Mouse (Mus musculus) cerebral cortex, adult 2 months (tissue): ENCODE data around the gene Pigs.

Source experiments
- WGBS: fragments of 180-500 bp; shearing (Covaris S2); methylation state at CpG from one replicate; pipeline ENCODE4 v1.1.7; 2018; 5-methylcytosine and 5-hydroxymethylcytosine counted together

Pigs gene

DNA sequence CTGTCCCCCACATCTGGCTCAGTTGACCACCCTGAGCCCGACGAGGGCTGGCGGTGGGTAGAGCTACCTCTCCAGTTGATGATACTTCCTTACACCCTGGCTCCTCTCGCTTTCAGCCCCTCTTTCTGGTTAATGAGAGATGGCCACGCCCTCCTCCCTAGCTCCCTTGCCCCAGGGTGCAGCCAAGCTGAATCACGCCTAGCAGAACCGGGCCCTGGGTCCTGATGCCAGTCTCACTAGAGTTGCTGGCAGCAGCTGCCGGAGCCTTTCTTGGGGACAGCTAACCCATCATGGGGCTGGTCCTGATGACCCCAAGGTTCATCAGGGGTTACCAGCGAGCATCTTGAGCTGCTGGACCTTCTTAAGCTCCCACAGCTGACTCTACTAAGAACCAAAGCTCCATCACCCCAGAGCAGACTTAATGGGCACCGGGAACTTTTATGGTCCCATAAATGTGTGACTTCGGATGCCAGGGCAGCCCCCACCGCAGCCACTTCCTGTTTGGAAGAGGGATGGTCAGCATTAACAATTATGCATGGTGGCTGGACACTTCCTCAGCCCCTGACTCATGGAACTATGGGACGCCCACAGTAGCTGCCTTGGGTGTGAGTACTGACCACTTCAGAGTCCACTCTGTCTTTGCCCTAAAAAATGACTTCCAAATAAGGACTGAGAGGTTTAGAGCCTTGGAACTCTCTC lies 35.2 kb downstream of the Pigs start:
- WGBS: 87% methylated on average over 13 of the region's 13 CpGs

DNA sequence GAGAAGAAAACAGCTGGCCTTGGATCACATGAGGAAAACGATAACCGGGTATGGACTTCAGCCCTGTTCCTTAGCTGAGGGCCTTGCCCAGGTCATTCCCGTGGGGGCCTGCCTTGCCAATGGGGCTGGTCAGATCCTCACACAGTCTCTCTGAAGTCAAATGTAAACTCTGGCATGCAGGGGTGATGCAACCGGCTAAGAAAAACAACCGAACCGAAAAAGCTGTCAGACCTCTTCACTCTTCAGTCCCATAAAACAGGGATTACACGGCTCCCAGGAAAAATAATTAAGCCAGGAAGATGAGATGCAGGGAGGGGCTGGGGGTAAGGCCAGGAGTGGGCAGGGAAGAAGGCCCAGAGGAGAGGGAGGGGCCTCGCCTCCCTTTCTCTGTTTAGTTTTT lies 35.9 kb downstream of the Pigs start:
- 70% methylated on average over 8 of the region's 8 CpGs for WGBS

DNA sequence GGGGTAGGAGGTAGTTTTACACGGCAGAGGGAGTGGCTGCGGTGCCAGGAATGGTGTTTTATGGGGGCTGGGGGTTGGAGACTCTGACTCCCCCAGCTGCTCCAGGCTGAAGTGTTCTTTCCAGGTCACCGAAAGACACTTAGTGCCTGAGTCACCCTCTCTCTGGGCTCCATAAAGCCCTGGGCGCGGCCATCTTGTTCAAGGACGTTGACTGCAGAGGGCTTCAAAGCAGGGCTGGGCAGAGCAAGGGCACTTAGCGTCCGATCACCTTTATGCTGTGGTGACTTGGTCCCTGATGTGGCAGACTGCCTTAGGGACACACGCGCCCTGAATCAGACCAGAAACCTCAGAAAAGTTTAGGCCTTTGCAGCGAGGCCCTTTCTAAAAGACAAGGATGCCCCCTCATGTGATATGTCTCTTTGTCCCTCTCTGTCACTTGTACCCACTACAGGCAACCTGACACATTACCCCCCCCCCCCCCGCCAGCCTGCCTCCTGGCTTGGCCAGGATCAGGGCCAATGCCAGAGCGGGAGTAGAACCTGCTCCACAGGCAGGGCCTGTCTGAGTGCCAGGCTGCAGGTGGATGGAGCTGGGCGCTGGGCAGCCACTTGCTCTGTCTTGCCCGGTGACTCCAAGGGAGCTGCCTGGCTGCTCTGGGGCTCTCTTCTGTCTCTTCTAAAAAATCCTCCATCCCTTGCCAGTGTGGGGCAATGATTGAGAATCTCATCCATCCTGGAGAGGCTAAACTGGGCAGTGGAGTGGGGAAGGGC lies 39.4 kb downstream of the Pigs start:
- WGBS: 94% methylated on average over 15 of the region's 15 CpGs

DNA sequence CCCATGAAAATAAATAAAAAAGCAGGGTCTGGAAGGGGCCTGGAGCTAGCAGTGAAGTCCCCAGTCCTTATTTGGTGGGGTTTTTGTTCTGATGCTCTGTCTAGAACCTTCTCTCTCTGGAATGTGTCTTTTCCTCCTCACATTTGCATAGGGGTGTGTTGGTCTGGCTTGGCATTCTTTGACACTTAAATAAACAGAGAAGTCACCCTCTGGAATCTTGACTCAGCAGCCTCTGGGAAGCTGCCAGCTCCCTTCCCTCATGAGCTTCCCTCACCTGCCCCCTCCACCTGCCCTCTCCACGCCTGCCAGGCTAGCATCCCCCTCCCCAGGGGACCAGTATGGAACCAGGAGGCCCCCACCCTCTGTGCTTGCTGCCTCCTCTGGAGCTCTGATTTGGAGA lies 42.2 kb downstream of the Pigs start:
- WGBS: 75% methylated on average over 1 of the region's 1 CpGs

- WGBS: 92% methylated on average over 11 of the region's 11 CpGs
These were observed 43.5 kb downstream of the Pigs start for GRCm38 (mm10) chr11:78371711-78372110.

GRCm38 (mm10) chr11:78372166-78372565 lies 44.0 kb downstream of the Pigs start:
- 92% methylated on average over 3 of the region's 3 CpGs for WGBS

- 72% methylated on average over 7 of the region's 7 CpGs for WGBS
These were observed 44.4 kb downstream of the Pigs start for GRCm38 (mm10) chr11:78372610-78373009.

DNA sequence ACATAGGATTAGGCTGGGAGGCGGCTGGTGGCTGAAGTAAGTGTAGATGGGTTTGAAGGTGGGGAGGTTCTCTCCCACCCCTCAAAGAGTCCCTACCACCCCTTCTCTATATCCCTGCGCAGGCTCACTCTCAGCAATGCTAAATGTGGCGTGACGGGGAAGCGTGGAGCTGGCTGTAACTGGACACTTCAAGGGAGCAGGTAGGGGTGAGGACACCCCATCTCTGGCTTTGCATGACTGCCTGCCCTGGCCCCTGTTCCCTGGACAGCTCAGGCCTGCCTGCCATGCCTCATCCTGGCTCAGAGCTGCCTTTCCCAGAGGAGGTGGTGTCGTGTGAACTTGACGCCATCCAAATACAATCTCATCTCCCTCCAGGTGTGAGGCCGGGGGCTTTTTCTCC lies 45.9 kb downstream of the Pigs start:
- WGBS: 93% methylated on average over 8 of the region's 8 CpGs

GRCm38 (mm10) chr11:78377549-78378159 lies 49.4 kb downstream of the Pigs start:
- WGBS: 54% methylated on average over 10 of the region's 12 CpGs

GRCm38 (mm10) chr11:78380351-78380750 lies 52.1 kb downstream of the Pigs start:
- 72% methylated on average over 4 of the region's 4 CpGs for WGBS

DNA sequence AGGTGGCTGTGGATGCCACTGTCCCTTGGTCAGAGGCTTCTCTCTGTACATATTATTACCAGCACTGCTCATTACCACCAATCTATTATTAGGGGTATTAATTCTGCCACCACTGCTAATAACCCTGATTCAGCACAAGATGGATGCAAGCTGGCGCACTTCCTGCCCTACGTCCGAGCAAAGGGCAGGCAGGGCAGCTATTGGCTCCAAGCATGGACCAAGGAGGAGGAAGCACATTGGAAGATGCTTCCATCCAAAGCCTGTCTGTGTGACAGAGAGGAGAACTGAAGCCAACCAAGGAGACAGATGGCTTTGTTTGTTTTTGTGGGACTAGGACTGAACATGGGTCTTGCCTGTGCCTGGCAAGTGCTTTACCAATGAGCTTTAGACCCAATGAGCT lies 52.8 kb downstream of the Pigs start:
- 77% methylated on average over 3 of the region's 3 CpGs for WGBS

DNA sequence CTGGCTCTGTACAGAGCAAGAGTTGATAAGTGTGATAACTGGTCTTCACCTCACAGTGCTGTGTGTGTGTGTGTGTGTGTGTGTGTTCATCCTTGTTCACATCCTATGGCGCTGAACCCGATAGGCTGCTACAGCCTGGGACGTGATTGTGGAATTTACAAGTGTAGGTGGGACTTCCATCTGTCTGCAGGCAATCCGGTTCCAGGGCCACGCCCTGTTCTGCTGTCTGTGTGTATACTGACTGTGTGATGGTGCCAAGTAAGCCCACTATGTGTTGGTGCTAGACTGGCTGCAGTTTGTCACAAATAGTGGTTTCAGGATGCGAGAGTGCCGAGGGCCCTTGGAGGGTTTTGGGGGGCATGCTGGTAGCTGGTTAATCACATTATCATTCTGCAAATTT lies 54.1 kb downstream of the Pigs start:
- WGBS: 58% methylated on average over 7 of the region's 7 CpGs

GRCm38 (mm10) chr11:78382701-78383100 lies 54.5 kb downstream of the Pigs start:
- WGBS: 63% methylated on average over 5 of the region's 5 CpGs

DNA sequence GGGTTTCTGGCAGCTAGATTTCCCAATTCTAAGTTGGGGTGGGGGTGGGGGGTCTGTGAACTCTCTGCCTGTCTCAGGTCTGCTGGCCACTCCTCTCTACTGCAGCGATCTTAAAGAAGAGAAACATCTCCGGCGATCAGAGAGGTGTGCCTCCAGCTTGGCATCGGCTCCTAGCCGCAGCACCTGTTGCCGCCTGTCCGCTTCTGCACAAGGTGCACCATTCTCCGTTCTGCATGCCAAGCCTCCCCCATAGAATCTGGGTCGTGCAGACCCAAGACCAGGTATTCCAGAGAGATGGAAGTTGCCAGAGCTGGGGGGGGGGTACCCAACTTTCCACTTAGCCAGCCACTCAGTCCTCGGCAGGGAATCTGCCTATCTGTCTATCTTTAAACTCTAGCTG lies 57.6 kb downstream of the Pigs start:
- WGBS: 82% methylated on average over 10 of the region's 10 CpGs

GRCm38 (mm10) chr11:78386508-78387043 lies 58.4 kb downstream of the Pigs start, which contains the start of gene Foxn1:
Gene Foxn1 (minus strand): TSS chr11:78386558.
- WGBS: 83% methylated on average over 14 of the region's 14 CpGs
